Mouse (Mus musculus): ENCODE data around the gene Gm43738. TPM values are rescaled to one million over a fixed set of nuclear protein-coding genes. Genes with fewer than 3 reads are reported as not detected.
A peak's percentile ranks its signal among the peaks of the same experiment; 100 is the strongest.

Gm43738 gene
- polyA plus RNA-seq (2015; fragmentation: Nextera tagmentation; extraction: Ambion mirVana) = not detected in 2 replicates

- H3K4me3 ChIP-seq = peak within 1 kb of the TSS; percentile 56
- peak within 1 kb of the TSS; percentile 77 for H3K27ac ChIP-seq (replicated peaks)
- H3K27me3 ChIP-seq = no peaks in the 10 kb centered on the region
- peaks cover 39% of the 10 kb centered on the region for H3K4me1 ChIP-seq (replicated peaks)
- 29% methylated on average over 7 of the region's 7 CpGs for WGBS
- H3K9ac ChIP-seq = peak within 1 kb of the TSS; percentile 59
- no peak for ATAC-seq (ENCODE audit: low FRiP score, low read depth)
- peaks cover 17% of the 10 kb centered on the region for H3K36me3 ChIP-seq
- H3K9me3 ChIP-seq = no peaks in the 10 kb centered on the region
- peak within 1 kb of the TSS; percentile 91 for H3K4me2 ChIP-seq
Observed at GRCm38 (mm10) chr3:89100811-89101210, at the start of gene Gm43738. Gene Gm43738 (minus strand): TSS chr3:89101099.

GRCm38 (mm10) chr3:89148567-89148966 is 47.7 kb upstream of the Gm43738 start:
- no peak overlapping the region for H3K4me2 ChIP-seq

GRCm38 (mm10) chr3:89147979-89148311 is 47.0 kb upstream of the Gm43738 start:
- Histone ChIP-seq H3K27me3 (0 out of 2 replicates have a peak, but pooled peaks cover 3% of the 10 kb centered on the region), H3K4me3 (no peak overlapping the region), H3K36me3 (peaks cover 11% of the 10 kb centered on the region; the same call in 1 of the 2 replicates), H3K27ac (replicated peaks) (no peak overlapping the region), H3K4me1 (replicated peaks) (no peaks in the 10 kb centered on the region), H3K9ac (no peak overlapping the region), H3K9me3 (no peaks in the 10 kb centered on the region), H3K4me2 (no peak overlapping the region)
- ATAC-seq (ENCODE audit: low FRiP score, low read depth) = no peak
- WGBS = 16% methylated on average over 15 of the region's 15 CpGs

More at GRCm38 (mm10) chr3:89148567-89148966, 47.7 kb upstream of the Gm43738 start:
- 71% methylated on average over 14 of the region's 14 CpGs for WGBS
- no peaks in the 10 kb centered on the region for H3K4me1 ChIP-seq (replicated peaks)
- peaks cover 11% of the 10 kb centered on the region; the same call in 1 of the 2 replicates for H3K36me3 ChIP-seq
- H3K9me3 ChIP-seq = no peaks in the 10 kb centered on the region
- H3K27me3 ChIP-seq = 0 out of 2 replicates have a peak, but pooled peaks cover 3% of the 10 kb centered on the region
- no peak overlapping the region for H3K9ac ChIP-seq
- H3K27ac ChIP-seq (replicated peaks) = no peak overlapping the region
- ATAC-seq (ENCODE audit: low FRiP score, low read depth) = no peak
- no peak overlapping the region for H3K4me3 ChIP-seq

GRCm38 (mm10) chr3:89147101-89147978 is 46.4 kb upstream of the Gm43738 start:
- Histone ChIP-seq H3K9me3 (no peaks in the 10 kb centered on the region), H3K27ac (replicated peaks) (no peak overlapping the region), H3K9ac (no peak overlapping the region), H3K27me3 (0 out of 2 replicates have a peak, but pooled peaks cover 3% of the 10 kb centered on the region), H3K4me2 (no peak overlapping the region), H3K4me1 (replicated peaks) (no peaks in the 10 kb centered on the region), H3K36me3 (peaks cover 11% of the 10 kb centered on the region; the same call in 1 of the 2 replicates), H3K4me3 (no peak overlapping the region)
- ATAC-seq (ENCODE audit: low FRiP score, low read depth) = 0 out of 2 replicates have a peak, but pooled peaks have one; percentile 13
- WGBS = 25% methylated on average over 26 of the region's 26 CpGs

- WGBS = 59% methylated on average over 8 of the region's 8 CpGs
- no peak for ATAC-seq (ENCODE audit: low FRiP score, low read depth)
- 0 out of 2 replicates have a peak, but pooled peaks cover 3% of the 10 kb centered on the region for H3K27me3 ChIP-seq
Observed at GRCm38 (mm10) chr3:89145566-89145965, 44.7 kb upstream of the Gm43738 start.

GRCm38 (mm10) chr3:89144821-89145220 is 43.9 kb upstream of the Gm43738 start:
- 87% methylated on average over 10 of the region's 10 CpGs for WGBS
- Histone ChIP-seq H3K36me3 (peaks cover 4% of the 10 kb centered on the region; the same call in 1 of the 2 replicates), H3K4me2 (no peak overlapping the region), H3K4me3 (no peak overlapping the region), H3K27ac (replicated peaks) (no peak overlapping the region), H3K27me3 (0 out of 2 replicates have a peak, but pooled peaks cover 2% of the 10 kb centered on the region), H3K9ac (no peak overlapping the region), H3K4me1 (replicated peaks) (no peaks in the 10 kb centered on the region), H3K9me3 (no peaks in the 10 kb centered on the region)
- ATAC-seq (ENCODE audit: low FRiP score, low read depth) = no peak

More at GRCm38 (mm10) chr3:89145566-89145965, 44.7 kb upstream of the Gm43738 start:
- peaks cover 7% of the 10 kb centered on the region; the same call in 1 of the 2 replicates for H3K36me3 ChIP-seq
- H3K4me1 ChIP-seq (replicated peaks) = no peaks in the 10 kb centered on the region
- H3K4me3 ChIP-seq = no peak overlapping the region
- no peaks in the 10 kb centered on the region for H3K9me3 ChIP-seq
- no peak overlapping the region for H3K9ac ChIP-seq
- no peak overlapping the region for H3K4me2 ChIP-seq
- no peak overlapping the region for H3K27ac ChIP-seq (replicated peaks)

GRCm38 (mm10) chr3:89136365-89136764 is 35.5 kb upstream of the Gm43738 start:
- Histone ChIP-seq H3K36me3 (no peaks in the 10 kb centered on the region), H3K9ac (no peak overlapping the region), H3K9me3 (no peaks in the 10 kb centered on the region), H3K4me3 (no peak overlapping the region), H3K4me1 (replicated peaks) (peaks cover 5% of the 10 kb centered on the region), H3K27me3 (no peaks in the 10 kb centered on the region), H3K4me2 (no peak overlapping the region), H3K27ac (replicated peaks) (no peak overlapping the region)
- no peak for ATAC-seq (ENCODE audit: low FRiP score, low read depth)
- WGBS = 33% methylated on average over 9 of the region's 9 CpGs

GRCm38 (mm10) chr3:89135958-89136357 is 35.1 kb upstream of the Gm43738 start, which contains the start of gene Pklr:
Gene Pklr (plus strand): TSS chr3:89136142.
- H3K27ac ChIP-seq (replicated peaks) = no peak within 1 kb of the TSS
- H3K4me3 ChIP-seq = no peak within 1 kb of the TSS
- 60% methylated on average over 3 of the region's 3 CpGs for WGBS
- no peaks in the 10 kb centered on the region for H3K36me3 ChIP-seq
- no peaks in the 10 kb centered on the region for H3K27me3 ChIP-seq
- H3K9me3 ChIP-seq = no peaks in the 10 kb centered on the region
- H3K9ac ChIP-seq = no peak within 1 kb of the TSS
- ATAC-seq (ENCODE audit: low FRiP score, low read depth) = no peak
- peaks cover 5% of the 10 kb centered on the region for H3K4me1 ChIP-seq (replicated peaks)
- H3K4me2 ChIP-seq = no peak within 1 kb of the TSS

GRCm38 (mm10) chr3:89133752-89134151 is 32.9 kb upstream of the Gm43738 start:
- ATAC-seq (ENCODE audit: low FRiP score, low read depth) = no peak
- WGBS = 95% methylated on average over 1 of the region's 1 CpGs
- no peaks in the 10 kb centered on the region for H3K27me3 ChIP-seq

GRCm38 (mm10) chr3:89133063-89133450 is 32.2 kb upstream of the Gm43738 start:
- Histone ChIP-seq H3K4me2 (no peak overlapping the region), H3K36me3 (no peaks in the 10 kb centered on the region), H3K9me3 (no peaks in the 10 kb centered on the region), H3K4me3 (no peak overlapping the region), H3K9ac (no peak overlapping the region), H3K27me3 (no peaks in the 10 kb centered on the region), H3K4me1 (replicated peaks) (peaks cover 5% of the 10 kb centered on the region), H3K27ac (replicated peaks) (no peak overlapping the region)
- ATAC-seq (ENCODE audit: low FRiP score, low read depth) = no peak
- WGBS = 79% methylated on average over 7 of the region's 7 CpGs

More at GRCm38 (mm10) chr3:89133752-89134151, 32.9 kb upstream of the Gm43738 start:
- H3K27ac ChIP-seq (replicated peaks) = no peak overlapping the region
- no peaks in the 10 kb centered on the region for H3K36me3 ChIP-seq
- H3K4me1 ChIP-seq (replicated peaks) = peaks cover 5% of the 10 kb centered on the region
- H3K4me2 ChIP-seq = no peak overlapping the region
- H3K9me3 ChIP-seq = no peaks in the 10 kb centered on the region
- no peak overlapping the region for H3K9ac ChIP-seq
- H3K4me3 ChIP-seq = no peak overlapping the region

- Histone ChIP-seq H3K4me2 (peak overlapping the region; percentile 71), H3K4me3 (peak overlapping the region; percentile 39), H3K4me1 (replicated peaks) (peaks cover 5% of the 10 kb centered on the region), H3K27me3 (no peaks in the 10 kb centered on the region), H3K9ac (peak overlapping the region; percentile 48), H3K9me3 (no peaks in the 10 kb centered on the region), H3K36me3 (no peaks in the 10 kb centered on the region), H3K27ac (replicated peaks) (no peak overlapping the region)
- ATAC-seq (ENCODE audit: low FRiP score, low read depth) = peak; percentile 61
- WGBS = 17% methylated on average over 30 of the region's 30 CpGs
Observed at GRCm38 (mm10) chr3:89132285-89133062, 31.6 kb upstream of the Gm43738 start.
